Mouse (Mus musculus) mouse trophoblast stem cell (cell line): ENCODE data around the gene Ppm1a.

Experiments
- in situ Hi-C, 2 experiments: fragments of 300-500 bp; cut with MseI, MboI; formaldehyde crosslinking; loops; 2 replicates in 1 of 2; 3 replicates in 1 of 2; pipeline ENCODE4 v1.15.1; 2025

The Ppm1a gene

DNA sequence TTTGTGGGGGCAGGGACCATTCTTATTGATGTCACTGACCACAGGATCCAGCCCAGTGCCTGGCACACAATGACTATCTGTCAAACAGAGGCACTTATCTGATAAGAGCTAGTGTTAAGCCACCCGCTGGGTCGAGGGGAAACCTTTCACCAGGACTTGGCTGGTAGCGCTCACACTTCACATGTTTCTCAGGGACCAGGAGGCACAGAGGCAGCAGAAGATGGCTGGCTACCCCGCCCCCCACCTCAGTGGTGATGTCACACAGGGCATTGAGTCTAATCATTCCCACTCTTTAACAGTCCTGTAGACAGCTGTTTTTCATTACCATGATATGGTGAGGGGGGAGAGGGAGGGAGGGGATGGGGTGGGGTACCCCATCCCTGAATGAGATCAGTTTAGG is at the start of gene Ppm1a:
Gene Ppm1a (plus strand): TSS at position 370 of the 400 bp plus-strand sequence.
- in situ Hi-C loops, result no loop called here

DNA sequence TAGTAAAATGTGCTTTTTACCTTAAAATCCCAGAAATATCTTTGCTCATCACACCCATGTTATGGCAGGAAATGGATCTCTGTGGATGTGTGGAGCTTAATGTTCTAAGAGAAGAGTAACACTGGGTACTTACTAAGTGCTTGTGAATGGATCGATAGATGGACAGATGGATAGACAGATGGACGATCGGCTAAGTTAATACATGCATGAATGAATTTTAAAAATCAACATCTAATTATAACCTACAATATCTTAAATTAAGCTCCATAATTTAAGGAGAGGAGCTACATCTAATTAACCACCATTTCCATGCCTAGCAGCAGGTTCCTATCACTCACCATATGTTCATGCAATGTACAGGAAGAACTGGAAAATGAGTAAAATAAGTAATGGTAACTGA is 47.3 kb upstream of the Ppm1a start:
- in situ Hi-C loops, result no loop called here

DNA sequence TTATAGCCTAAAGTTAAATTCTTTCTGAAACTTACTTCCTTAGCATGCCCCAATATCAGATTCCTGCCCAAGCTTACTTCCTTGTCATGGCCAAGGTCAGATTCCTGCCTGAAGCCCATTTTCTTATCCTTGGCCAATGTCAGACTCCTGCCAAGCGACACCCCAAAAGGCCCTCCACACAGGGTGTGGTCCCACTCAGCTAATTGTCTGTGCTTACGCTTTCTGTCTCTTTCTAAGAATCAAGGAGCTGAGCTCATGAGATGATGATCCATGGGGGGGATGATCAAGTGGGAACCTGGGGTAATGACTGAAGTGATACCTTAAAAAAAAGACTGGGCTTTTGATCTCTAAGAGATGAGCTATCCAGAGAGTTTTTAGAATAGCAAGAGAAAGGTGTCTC is 42.4 kb upstream of the Ppm1a start:
- in situ Hi-C loops, result no loop called here

DNA sequence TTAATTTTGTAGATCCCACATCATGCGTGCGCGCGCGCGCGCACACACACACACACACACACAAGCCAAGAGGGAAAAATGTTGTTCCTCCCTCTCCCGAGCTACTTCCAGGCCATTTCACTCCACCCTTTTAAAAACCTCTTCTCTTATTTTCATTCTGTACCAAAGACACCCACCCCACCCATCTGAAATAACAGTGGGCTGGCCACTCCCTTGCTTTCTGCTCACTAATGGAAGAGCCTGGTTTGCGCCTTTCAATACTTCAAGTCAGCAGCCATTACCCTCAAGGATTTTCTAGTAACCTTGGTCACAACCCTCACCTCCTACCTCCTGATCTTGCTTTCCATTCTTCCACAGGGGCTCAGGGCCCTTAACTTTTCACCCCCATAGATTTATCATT is 41.4 kb upstream of the Ppm1a start:
- in situ Hi-C loops, result no loop called here

DNA sequence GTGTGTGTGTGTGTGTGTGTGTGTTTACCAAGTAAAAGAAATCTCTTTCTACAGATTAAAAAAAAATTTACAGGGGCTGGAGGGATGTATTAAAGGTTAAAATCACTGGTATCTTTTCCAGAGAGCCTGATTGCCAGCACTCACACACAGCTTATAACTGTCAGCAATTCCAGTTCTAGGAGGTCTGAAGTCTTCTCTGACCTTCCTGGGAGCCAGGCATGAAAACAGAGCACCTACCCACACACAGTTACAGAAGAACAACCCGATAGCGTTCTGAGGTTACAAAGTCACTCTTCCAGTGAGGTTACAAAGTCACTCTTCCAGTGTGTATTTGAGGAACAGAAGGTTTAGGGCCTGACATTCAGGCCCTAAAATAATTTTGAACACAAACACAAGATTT is 38.2 kb upstream of the Ppm1a start:
- in situ Hi-C loops, result no loop called here

DNA sequence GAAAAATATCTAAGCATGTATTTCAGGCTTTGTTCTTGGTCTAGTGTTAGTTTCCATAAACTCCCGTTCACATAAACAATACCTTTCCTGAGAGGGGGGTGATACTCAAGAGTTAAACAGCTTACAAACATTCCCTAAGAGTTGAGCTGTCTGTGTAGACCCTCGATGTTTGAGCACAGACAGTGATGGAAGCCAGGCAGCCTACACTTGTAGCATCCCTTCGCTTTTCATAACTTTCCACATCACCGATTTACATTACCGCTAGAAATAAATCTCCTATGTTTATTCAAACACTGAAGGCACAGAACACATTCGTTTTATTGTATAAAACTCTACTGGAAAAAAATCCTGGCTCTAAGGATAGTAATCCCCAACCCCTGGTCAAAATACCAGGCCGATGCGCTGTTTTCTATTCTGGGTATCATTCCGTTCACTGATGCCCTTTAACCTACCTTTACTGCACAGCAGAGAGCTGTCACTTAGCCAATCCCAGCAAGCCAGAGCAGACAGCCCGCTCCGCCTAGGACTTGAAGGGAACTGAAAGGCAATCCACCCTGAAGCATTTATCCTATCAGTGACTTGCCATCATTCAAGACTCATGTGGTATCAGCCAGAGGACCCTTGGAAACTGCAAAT is 37.7 kb upstream of the Ppm1a start:
- in situ Hi-C loops, result no loop called here

DNA sequence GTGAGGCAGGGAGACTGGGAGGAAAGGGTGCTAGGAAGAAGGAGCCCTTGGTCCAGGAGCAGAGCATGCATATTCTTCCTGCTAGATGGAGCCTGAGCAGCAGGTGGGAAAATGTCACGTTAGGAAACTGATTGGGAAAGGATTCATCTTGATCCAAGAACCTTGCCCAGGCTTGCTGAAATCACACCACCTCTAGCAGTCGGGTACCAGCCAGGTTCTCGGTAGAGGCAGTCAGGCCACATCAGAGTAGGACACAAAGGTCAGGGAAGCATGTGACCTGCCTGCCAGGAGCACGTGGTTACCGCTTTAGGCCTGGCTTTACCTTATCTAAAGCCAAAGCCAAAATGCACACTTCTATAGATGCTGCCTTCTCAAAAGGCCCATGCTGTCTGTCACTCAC is 35.5 kb upstream of the Ppm1a start:
- in situ Hi-C loops, result no loop called here

DNA sequence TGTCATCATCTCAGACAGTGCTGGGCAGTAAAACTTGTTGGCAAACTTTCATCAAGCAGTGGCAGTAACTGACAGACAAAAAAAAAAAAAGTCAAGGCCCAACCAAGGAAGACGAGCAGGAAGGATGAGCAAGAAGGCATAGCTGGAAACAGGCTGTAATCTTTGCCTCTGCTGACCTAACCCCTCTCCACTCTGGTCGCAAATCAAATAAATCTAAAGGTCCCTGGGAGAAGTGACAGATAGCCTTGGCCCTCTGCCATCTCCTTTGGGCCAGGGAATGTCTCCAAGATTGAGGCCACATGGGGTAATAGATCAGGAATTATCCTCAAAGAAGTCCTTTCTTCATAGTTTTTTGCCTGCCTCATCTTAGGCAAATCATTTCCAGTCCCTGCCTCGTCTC is 33.3 kb upstream of the Ppm1a start:
- in situ Hi-C loops, result no loop called here

DNA sequence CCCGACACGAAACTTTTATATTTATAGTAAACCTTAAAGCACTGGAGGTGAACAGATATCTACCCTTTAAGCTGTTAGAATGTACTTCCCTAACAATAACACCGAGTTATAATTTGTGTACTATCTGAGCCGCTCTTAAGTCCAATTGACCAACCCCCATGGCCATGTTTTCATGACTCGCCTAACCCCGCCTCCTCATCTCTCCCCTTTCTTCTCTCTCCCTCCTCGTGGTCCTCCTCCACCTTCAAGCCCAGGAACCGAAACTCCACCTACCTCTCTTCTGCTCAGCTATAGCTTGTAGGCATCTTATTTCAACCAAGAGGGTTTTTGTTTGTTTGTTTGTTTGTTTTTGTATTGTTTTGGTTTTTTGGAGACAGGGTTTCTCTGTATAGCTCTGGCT is 30.2 kb upstream of the Ppm1a start:
- in situ Hi-C loops, result no loop called here

DNA sequence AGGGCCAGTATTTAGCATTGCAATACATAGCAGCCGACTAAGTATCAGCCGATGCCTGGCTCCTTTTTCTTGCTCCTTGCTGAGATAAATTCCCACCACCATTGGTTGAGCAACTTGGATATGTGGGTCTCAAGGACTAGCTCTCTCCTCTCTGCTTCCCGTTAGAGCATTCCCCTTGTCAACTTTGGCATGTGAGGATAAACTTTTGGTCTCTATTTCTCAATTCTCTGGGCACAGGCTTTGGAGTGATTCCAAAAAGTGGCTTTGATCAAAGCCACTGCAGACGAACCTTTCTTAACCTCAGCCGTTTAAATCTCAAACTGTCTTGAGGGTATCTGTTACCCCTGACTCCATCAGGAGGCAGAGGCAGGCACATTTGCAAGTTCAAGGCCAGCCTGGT is 29.6 kb upstream of the Ppm1a start:
- in situ Hi-C loops, result no loop called here

DNA sequence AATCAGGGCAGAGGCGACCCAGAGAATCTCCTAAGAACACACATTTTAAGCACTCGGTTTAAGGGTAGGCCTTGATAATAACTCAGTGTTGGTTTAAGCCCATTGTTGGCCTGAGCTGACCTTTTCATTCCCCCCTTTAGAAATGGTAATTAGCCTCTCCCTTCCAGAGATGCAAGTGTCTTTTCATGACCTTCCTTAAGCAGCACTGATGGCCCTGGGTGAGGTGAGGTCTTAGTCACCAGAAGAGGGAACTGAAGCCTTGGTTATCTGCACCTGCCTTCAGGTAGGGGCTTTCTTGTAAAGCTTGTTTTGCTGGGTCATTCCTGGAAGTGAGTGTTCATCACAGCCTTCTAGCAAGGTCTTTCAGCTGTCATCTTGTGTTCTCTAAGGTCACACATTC is 23.1 kb upstream of the Ppm1a start:
- in situ Hi-C loops, result no loop called here

DNA sequence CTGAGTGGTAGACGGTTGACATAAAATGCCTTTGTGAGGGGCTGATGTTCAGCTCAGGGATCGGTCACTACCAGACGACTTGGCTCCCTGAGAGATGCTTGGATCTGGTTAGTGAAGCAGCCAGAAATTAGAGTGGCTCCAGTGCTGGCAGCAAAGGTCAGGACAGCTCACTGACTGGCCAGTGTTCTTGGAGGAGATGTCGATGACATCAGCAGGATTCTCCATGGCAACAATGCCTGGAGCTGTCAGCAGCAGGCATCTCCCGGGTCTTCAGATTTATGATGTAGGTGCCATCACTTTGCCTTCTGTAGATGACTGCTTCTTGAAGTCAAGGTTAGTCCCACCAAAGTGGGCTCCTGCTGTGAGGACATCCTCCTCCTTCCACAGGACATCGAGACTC is 16.1 kb upstream of the Ppm1a start:
- in situ Hi-C loops, result no loop called here

DNA sequence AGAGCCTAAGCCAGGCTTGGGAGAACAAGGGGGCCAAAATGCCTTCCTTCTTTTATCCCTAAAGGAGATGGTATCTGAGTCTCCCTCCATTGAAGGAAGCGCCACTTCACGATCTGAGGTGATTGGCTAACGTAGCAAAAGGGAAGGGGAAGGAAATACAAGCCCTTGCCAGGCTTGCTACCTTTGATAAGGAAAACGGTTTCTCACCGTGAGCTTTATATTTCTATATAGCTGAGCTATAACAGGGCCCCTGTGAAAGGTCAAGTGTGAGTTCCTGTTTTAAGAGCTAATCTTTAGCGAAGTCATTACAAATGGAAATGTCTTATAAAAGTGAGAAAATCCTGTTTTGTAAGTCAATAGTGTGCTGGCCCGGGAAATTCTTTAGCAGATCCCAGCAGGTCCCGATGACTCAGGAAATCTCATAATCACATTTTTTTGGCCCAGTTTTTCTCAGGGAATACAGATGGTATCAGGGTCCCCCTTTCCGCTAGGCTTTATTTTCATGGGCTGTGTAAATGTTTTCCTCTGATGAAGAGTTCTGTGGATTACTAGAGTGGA is 12.4 kb upstream of the Ppm1a start:
- in situ Hi-C loops, result no loop called here

DNA sequence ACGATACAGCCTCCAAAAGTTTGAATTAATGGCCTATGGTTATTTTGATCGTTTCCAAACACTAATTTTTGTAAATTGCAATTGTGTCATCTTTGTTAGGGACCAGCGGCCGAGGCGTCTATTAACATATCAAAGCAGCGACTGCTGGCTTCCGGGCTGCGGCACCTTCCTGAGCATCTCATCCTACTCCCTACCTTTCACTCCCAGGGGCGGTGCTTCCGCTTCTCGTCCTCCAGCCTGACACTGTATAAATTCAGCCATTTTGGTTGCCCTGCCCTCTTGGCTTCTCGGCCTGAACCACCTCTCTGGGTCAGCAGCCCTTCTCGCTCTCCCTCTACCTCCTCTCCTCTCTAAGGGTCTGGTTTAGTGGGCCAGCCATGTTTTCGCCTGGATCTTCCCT is 11.8 kb upstream of the Ppm1a start:
- in situ Hi-C loops, result no loop called here

DNA sequence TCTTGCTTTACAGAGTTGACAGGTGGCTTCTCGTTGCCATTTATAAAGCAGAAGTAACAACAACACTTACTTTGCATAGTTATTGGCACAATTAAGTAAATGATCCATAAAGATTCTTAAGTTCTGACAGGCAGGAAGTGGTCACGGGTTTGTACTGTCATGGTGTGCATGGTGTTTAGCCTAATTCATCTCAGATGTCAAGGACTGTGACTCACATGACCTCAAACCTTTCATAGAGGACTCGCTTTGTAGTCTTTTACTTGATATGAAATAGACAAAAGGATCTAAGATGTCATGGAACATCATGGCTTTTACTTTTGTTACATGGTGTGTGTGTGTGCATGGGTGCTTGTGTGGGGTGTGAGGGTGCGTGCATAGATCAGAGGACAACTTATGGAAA is 8.9 kb upstream of the Ppm1a start:
- in situ Hi-C loops, result no loop called here

DNA sequence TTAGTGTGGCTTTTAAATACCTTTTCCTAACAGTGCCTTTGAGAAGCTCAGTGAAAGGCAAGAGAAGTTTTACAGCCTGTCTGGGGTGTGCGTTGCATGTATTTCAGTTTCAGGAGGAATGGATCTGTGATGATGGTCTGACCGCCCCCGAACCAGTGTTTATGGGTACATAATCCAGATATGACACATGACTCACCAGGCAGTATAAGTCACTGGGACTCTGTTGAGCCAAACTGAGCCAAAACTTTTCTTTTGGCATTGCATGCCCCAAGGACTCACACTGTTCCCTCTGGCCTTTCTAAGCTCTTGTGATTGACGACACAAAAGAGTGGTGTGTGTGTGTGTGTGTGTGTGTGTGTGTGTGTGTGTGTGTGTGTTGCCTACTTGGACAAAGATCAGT is 8.4 kb upstream of the Ppm1a start:
- in situ Hi-C loops, result no loop called here

DNA sequence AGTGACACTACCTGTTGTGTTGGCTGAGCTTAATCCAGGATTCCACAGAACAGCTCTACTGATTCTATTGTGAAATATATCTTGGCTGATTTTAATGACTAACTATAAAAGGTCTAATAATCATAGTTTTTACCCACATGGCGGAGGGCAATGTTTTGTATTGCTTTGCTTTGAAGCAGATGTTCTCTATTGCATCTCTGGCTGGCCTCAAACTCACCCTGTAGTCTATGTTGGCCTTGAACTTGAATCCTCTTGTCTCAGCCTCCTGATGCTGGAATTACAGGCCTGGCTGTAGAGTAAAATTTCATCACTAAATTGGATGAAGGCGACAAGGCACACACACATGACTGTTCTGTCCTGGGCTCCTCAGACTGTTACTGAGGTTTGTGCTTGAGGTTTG is 7.8 kb upstream of the Ppm1a start:
- in situ Hi-C loops, result no loop called here

DNA sequence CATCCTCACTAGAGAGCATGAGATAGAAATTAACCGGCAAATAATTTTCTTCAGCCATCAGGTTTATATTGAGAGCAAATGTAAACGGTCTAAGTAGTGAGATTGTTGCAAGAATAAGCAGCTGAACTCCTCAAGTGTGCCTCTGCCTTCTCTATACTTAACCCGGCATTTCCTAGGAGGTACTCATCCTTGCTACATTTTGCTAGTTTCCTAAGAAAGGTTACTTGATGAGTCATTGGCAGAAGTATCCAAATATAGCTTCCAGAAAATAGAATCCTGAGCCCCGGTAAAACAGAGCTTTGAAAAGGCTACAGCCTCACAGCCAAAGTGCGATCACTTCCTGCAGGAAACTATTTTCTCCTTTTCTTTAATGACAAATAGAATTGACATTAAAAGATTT is 7.2 kb upstream of the Ppm1a start:
- in situ Hi-C loops, result no loop called here

DNA sequence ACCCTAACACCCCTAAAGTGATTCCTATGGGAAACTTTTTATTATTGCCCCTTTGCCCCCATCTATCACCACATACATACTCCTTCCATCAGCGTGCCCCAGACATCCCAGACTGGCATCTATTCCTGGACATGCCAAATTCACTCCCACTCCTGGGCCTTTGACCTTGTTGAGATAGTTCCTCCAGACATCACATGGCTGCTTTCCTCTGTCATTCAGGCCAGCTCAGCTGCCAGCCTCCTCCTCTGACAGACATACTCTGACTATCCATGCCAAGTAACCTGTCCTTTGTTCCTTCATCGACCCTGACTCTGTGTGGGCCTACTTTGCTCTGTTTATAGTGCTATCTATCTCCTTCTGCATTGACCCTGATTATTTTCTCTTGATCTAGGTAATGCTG is 6.6 kb upstream of the Ppm1a start:
- in situ Hi-C loops, result no loop called here

DNA sequence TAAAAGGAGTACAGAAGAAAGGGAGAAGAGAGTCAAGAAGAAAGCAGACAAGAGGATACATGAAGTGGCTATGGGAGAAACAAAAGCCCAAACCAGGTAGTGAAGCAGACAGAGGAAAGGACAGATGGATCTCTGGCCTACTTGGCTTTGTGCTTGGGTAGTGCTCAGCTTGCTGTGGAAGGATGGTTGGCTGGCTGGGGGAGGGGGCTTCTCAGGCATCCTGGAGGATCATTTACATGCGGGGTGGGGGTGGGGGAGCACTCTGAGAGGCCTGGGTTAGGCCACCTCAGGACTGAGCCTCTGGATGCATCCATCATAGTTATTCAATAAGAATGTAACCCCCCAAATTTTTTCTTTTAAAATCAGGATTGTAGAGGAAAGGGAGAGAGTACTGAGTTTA is 341 bp downstream of the Ppm1a start:
- in situ Hi-C loops, result no loop called here

DNA sequence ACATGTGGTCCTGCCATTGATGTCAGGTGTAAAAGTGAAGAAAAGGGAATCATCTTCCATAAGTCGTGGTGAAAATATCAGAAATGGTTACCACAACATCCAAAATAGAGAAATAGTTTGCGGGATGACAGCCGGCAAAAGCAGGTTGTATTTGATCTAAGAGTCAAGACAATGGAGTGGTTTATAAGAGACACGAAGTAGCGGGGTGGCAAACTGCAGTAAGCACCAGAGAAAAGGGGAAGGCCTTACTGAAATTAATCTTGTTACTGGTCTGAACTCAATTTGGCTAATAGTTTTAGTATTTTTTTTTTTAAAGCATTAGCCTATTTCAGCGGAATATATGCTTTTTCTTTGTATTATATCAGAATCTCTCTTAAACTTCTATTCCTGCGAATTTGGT is 2.7 kb downstream of the Ppm1a start:
- in situ Hi-C loops, result no loop called here

DNA sequence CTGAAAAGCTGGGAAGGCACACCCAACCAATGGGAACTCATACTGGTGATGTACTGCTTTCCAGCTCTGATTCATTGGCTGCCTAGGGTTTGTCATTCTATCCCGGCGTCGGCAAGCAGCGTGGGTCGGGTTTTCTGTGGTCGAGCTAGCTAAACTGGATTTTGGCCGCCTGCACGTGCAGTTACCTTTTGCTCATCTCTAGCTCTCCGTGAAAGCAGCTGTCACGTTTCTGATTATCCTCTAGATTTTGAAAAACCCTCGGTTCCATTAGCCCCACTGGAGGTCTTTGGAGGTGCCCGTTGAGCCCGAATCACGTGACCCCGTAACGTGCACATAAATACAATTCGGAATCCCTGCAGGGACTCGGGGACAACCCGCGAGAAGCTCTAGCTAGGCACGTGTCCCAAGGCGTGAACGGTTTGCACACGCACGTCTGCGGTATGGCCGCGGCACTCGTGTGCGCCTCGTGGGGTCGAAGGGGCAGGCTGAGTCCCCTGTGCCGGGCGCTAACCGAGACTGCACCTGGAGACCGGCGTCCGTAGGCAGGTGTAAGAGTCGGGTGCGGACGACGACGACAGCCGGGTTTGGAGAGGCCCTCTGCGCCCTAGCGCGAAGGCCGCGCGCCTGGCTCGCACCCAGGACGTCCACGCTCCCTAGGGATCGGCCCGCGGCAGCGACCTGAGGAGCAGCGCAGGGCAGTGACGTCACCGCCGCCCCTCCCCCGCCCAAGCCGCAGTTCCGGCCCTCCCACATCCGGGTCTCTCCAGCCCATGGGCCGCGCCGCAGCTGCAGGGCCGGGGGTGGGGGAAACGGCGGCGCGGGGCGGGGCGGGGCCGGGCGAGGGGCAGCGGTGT is 3.3 kb downstream of the Ppm1a start:
- in situ Hi-C loops, result no loop called here

DNA sequence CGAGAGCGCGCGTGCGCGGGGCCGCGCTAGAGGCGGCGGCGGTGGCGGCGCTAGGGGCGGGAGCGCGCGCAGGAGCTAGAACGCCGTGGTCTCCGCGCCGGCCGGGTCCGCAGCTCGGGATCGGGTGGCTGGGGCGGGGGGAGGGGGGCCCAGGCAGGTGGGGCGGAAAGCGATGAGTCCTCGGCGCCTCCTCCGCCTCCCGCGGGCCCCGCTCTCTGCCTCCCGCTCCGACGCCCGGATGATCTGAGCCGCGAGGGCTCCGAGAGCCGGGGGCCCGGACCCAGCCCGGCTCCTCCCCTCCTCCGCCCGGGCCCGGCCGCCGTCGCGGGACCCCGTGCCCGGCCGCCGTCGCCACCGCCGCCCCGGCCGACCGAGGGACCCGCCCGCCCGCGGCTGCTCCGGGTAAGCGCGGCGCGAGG is 4.0 kb downstream of the Ppm1a start:
- in situ Hi-C loops, result no loop called here
